ENCODE assay signal across 8 mouse cellular contexts in the genomic region with DNA sequence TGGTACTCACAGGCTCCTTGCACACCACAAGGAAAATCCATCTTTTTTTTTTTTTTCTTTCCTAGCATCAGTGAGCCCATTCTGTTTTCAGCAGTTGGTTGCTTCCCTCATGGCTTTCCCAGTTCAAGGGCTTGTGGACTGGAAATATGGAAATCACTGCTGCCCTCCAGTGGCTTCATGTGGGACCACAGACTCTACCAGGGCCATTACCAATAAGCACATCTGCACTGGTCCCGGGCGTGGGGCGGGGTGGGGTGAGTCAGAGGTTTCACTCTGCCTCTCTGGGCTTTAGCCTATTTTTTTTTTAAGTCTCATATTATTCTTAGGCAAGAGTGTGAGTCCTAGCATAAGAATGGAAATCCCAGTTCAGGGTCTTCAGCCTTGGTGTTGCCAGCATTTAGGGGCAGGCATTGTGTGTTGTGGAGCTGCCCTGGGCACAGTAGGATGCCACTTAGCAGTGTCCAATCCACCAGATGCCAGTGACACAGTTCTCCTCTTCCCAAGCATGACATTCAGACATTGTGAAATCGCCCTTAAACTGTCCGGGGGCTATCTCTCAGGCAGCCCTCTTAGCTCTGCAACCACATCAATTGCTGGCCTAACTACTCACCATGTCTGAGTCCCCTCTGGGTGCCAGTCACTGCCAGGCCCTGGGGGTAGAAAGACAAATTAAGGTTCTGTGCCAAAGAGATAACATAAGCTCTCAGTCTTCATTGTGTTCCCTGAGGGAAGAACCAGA.
DNase-seq lines count a peak whose midpoint lies in the region; ATAC-seq lines count a peak whose summit lies in the region.

No protein-coding gene starts in this region.

- no peak for ATAC-seq in liver, embryonic 12.5 days
- ATAC-seq in hindbrain, embryonic 14.5 days (ENCODE audit: low FRiP score) = peak; percentile 40; the same call in 1 of the 2 replicates
- peak; percentile 96 for ATAC-seq in megakaryocyte progenitor cell, adult 5-6 weeks (replicated peaks; ENCODE audit: poor library complexity)

- H3K4me3 ChIP-seq in liver, embryonic 12.5 days = no peak overlapping the region
- H3K4me3 ChIP-seq in hindbrain, embryonic 14.5 days (replicated peaks; ENCODE audit: low read length) = no peak overlapping the region

- H3K27ac ChIP-seq in liver, embryonic 12.5 days = no peak overlapping the region
- H3K27ac ChIP-seq in hindbrain, embryonic 14.5 days = 0 out of 2 replicates have a peak overlapping the region, but pooled peaks have one; percentile 15

- peak; percentile 51 for DNase-seq in liver
- DNase-seq in cerebellum, postnatal 36 days = peak; percentile 74 to 80
- DNase-seq in gastrocnemius, adult 18-20 months (ENCODE audit: low spot score) = peak; percentile 89
- peak; percentile 73 for DNase-seq in hindbrain, embryonic 14.5 days (ENCODE audit: low spot score)
- DNase-seq in layer of hippocampus, postnatal 36 days = peak; percentile 57 to 66
- peak; percentile 54 for DNase-seq in right cerebral cortex, postnatal 25 days

- 34% methylated on average over 5 of the region's 5 CpGs for WGBS in liver, embryonic 12.5 days (ENCODE audit: insufficient replicate concordance)
- 59% methylated on average over 5 of the region's 5 CpGs for WGBS in hindbrain, embryonic 14.5 days

- H3K4me2 ChIP-seq in liver, embryonic 12.5 days = no peak overlapping the region
- no peak overlapping the region for H3K4me2 ChIP-seq in hindbrain, embryonic 14.5 days (replicated peaks)

- H3K9ac ChIP-seq in liver, embryonic 12.5 days = no peak overlapping the region
- H3K9ac ChIP-seq in hindbrain, embryonic 14.5 days = no peak overlapping the region

- H3K36me3 ChIP-seq in liver, embryonic 12.5 days = no peaks in the 10 kb centered on the region
- 0 out of 2 replicates have a peak, but pooled peaks cover 6% of the 10 kb centered on the region for H3K36me3 ChIP-seq in hindbrain, embryonic 14.5 days (replicated peaks; ENCODE audit: control insufficient read depth, insufficient read depth)

- no peaks in the 10 kb centered on the region for H3K9me3 ChIP-seq in liver, embryonic 12.5 days (replicated peaks)
- no peaks in the 10 kb centered on the region for H3K9me3 ChIP-seq in hindbrain, embryonic 14.5 days (ENCODE audit: control insufficient read depth, low read length)

- peaks cover 39% of the 10 kb centered on the region for H3K27me3 ChIP-seq in liver, embryonic 12.5 days (replicated peaks)
- H3K27me3 ChIP-seq in hindbrain, embryonic 14.5 days (ENCODE audit: control insufficient read depth, insufficient read depth, low read length) = no peaks in the 10 kb centered on the region

- no peaks in the 10 kb centered on the region for H3K4me1 ChIP-seq in liver, embryonic 12.5 days
- no peaks in the 10 kb centered on the region for H3K4me1 ChIP-seq in hindbrain, embryonic 14.5 days (replicated peaks; ENCODE audit: control insufficient read depth, insufficient read depth, low read length)
